Mouse (Mus musculus): ENCODE data around the gene 1700092M07Rik. TPM values are rescaled to one million over a fixed set of nuclear protein-coding genes. Genes with fewer than 3 reads are reported as not detected.

The 1700092M07Rik gene
- total and polyA plus RNA-seq, 3 experiments = 0.81 to 5.3 (median 4.5) TPM

DNA sequence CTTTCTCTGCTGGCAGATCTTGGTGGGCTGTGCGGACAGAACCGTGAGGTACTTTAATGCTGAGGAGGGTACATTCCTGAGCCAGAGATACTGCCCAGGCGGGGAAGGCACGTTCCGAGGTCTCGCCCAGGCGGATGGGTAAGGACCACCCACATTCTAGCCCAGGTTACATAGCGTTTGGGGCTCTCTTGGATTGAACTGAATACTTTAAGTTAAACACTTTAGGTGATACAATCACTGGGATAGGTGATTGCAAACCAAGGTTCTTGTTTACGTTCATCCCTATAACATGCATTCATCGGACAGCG, 4.4 kb upstream of the 1700092M07Rik start:
- peaks cover 5% of the 10 kb centered on the region; the same call in 1 of the 2 replicates for H3K9me3 ChIP-seq (replicated peaks)
- no peak for ATAC-seq (ENCODE audit: extremely low read depth, insufficient number of reproducible peaks, low FRiP score, poor library complexity, severe bottlenecking)
- no peak for DNase-seq (ENCODE audit: low spot score)
- TF ChIP-seq CTCF (IDR thresholded peaks at IDR 0.05; ENCODE audit: low read depth, low read length) (no peak), TAL1 (conservative IDR thresholded peaks at IDR 0.05; ENCODE audit: low read depth, low read length) (no peak), GATA2 (IDR thresholded peaks at IDR 0.05; ENCODE audit: borderline replicate concordance, low read depth, low read length) (no peak), GATA1 (IDR thresholded peaks at IDR 0.05; ENCODE audit: borderline replicate concordance, low read length) (no peak), POLR2AphosphoS5 (IDR thresholded peaks at IDR 0.05; ENCODE audit: insufficient replicate concordance, low read depth, low read length) (no peak)
- H3K36me3 ChIP-seq (replicated peaks) = peaks cover 43% of the 10 kb centered on the region
- H3K4me3 ChIP-seq (ENCODE audit: low read depth, low read length) = peak overlapping the region; percentile 99
- peaks cover 44% of the 10 kb centered on the region for H3K4me1 ChIP-seq (ENCODE audit: insufficient read depth, low read depth, low read length)
- H3K27me3 ChIP-seq (ENCODE audit: insufficient read depth, low read length) = peaks cover 3% of the 10 kb centered on the region; the same call in 1 of the 2 replicates

DNA sequence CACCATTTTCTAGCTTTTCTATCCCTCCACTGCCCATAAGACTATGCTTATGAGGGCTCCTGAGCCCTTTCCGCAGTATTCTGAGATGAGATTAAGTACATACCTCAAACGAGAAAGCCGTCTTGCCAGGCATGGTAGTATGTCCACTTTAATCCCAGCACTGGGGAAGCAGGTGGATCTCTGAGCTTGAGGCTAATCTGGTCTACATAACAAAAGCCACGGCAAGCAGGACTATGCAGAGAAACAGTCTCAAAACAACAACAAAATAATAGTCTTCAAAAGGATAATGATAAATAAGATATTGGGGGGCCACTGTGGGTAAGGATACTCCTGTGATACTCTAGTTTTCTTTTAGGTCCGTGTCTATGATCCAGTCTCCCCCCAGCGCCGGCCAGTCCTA, 1.6 kb upstream of the 1700092M07Rik start:
- peaks cover 59% of the 10 kb centered on the region for H3K4me1 ChIP-seq (ENCODE audit: insufficient read depth, low read depth, low read length)
- H3K4me3 ChIP-seq (ENCODE audit: low read depth, low read length) = no peak overlapping the region
- H3K9me3 ChIP-seq (replicated peaks) = no peaks in the 10 kb centered on the region
- ATAC-seq (ENCODE audit: extremely low read depth, insufficient number of reproducible peaks, low FRiP score, poor library complexity, severe bottlenecking) (no peak), DNase-seq (ENCODE audit: low spot score) (no peak)
- TF ChIP-seq POLR2AphosphoS5 (IDR thresholded peaks at IDR 0.05; ENCODE audit: insufficient replicate concordance, low read depth, low read length) (no peak), GATA2 (IDR thresholded peaks at IDR 0.05; ENCODE audit: borderline replicate concordance, low read depth, low read length) (no peak), CTCF (IDR thresholded peaks at IDR 0.05; ENCODE audit: low read depth, low read length) (no peak), TAL1 (conservative IDR thresholded peaks at IDR 0.05; ENCODE audit: low read depth, low read length) (no peak), GATA1 (IDR thresholded peaks at IDR 0.05; ENCODE audit: borderline replicate concordance, low read length) (no peak)
- peaks cover 60% of the 10 kb centered on the region for H3K36me3 ChIP-seq (replicated peaks)
- H3K27me3 ChIP-seq (ENCODE audit: insufficient read depth, low read length) = no peaks in the 10 kb centered on the region

DNA sequence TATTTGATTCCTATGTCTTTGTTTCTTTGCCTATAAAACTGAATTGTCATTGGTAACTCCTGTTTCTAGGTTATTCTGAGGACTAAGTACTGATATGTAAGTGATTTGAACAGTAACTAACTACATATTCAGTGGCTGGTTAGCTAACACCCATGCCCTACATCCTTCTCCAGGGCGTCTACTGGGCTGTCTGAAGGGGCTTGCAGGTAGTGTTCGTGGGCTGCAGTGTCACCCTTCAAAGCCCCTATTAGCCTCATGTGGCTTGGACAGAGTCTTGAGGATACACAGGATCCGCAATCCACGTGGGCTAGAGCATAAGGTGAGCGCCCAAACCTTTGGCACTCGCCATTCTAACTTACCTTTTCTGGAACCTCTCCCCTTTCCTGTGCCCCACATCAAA, 872 bp upstream of the 1700092M07Rik start:
- ATAC-seq (ENCODE audit: extremely low read depth, insufficient number of reproducible peaks, low FRiP score, poor library complexity, severe bottlenecking) = no peak
- peaks cover 59% of the 10 kb centered on the region for H3K4me1 ChIP-seq (ENCODE audit: insufficient read depth, low read depth, low read length)

DNA sequence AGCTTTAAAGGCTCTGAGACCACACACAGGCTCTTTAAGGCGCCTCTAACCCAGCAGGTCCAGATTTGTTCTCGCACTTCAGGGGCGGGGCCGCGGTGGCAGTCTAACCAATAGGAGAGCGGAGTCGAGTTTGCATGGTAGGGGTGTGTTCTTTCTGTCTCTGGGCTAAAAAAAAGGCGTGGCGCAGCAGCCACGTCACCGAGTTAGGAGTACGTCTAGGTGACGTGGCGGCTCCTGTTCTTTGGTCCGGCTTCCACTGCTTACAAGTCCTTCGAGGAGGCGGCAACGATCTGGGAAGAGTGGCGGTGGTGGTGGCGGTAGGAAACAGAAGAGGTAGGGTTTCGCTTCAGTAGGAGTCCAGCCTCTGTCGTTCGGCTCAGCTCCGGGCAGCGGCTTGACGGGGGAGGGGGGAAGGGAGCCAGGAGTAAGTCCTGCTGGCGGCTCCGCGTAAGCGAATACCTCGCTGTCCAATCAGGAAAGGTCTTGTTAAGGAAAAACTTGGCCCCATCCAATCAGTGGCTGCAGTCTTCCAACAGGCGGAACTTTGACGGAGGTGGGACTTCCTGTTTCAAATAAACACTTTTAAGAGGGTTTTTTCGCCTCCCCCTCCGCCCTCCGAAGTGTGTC, 838 bp downstream of the 1700092M07Rik start, which contains the start of gene Stx5a:
Gene Stx5a, plus strand, starts transcription at position 171 of the 627 bp plus-strand sequence.
- ATAC-seq (ENCODE audit: extremely low read depth, insufficient number of reproducible peaks, low FRiP score, poor library complexity, severe bottlenecking) (peak; percentile 95), DNase-seq (ENCODE audit: low spot score) (peak; percentile 84)
- no peak for TF ChIP-seq CTCF (IDR thresholded peaks at IDR 0.05; ENCODE audit: low read depth, low read length)
- TF ChIP-seq GATA2 (IDR thresholded peaks at IDR 0.05; ENCODE audit: borderline replicate concordance, low read depth, low read length) = no peak
- no peak for TF ChIP-seq TAL1 (conservative IDR thresholded peaks at IDR 0.05; ENCODE audit: low read depth, low read length)
- no peak; the same call in 1 of the 2 replicates for TF ChIP-seq POLR2AphosphoS5 (IDR thresholded peaks at IDR 0.05; ENCODE audit: insufficient replicate concordance, low read depth, low read length)
- TF ChIP-seq GATA1 (IDR thresholded peaks at IDR 0.05; ENCODE audit: borderline replicate concordance, low read length) = no peak
- peak within 1 kb of the TSS; percentile 75 for H3K4me3 ChIP-seq (ENCODE audit: low read depth, low read length)
- H3K4me1 ChIP-seq (ENCODE audit: insufficient read depth, low read depth, low read length) = peaks cover 60% of the 10 kb centered on the region
- H3K9me3 ChIP-seq (replicated peaks) = no peaks in the 10 kb centered on the region
- no peaks in the 10 kb centered on the region for H3K27me3 ChIP-seq (ENCODE audit: insufficient read depth, low read length)
- peaks cover 84% of the 10 kb centered on the region for H3K36me3 ChIP-seq (replicated peaks)

More for the DNA sequence above, 872 bp upstream of the 1700092M07Rik start:
- H3K36me3 ChIP-seq (replicated peaks) = peaks cover 68% of the 10 kb centered on the region
- H3K27me3 ChIP-seq (ENCODE audit: insufficient read depth, low read length) = no peaks in the 10 kb centered on the region
- no peaks in the 10 kb centered on the region for H3K9me3 ChIP-seq (replicated peaks)
- no peak overlapping the region for H3K4me3 ChIP-seq (ENCODE audit: low read depth, low read length)
- DNase-seq (ENCODE audit: low spot score) = no peak
- TF ChIP-seq POLR2AphosphoS5 (IDR thresholded peaks at IDR 0.05; ENCODE audit: insufficient replicate concordance, low read depth, low read length) = no peak

DNA sequence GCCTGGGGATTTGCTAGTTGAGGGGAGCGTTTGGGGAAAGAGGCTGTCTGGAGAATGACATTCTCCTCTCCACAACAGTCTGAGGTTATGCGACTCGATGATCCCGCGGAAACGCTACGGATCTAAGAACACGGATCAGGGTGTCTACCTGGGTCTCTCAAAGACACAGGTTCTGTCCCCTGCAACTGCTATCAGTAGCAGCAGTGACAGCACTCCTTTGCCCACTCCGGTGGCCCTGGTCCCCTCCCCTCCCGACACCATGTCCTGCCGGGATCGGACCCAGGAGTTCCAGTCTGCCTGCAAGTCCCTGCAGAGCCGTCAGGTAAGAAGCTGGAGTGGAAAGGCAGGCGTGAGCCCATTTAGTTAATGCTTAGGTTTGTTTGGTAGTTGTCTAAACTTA, 1.7 kb downstream of the 1700092M07Rik start:
- H3K27me3 ChIP-seq (ENCODE audit: insufficient read depth, low read length) = no peaks in the 10 kb centered on the region
- TF ChIP-seq GATA2 (IDR thresholded peaks at IDR 0.05; ENCODE audit: borderline replicate concordance, low read depth, low read length) (no peak), POLR2AphosphoS5 (IDR thresholded peaks at IDR 0.05; ENCODE audit: insufficient replicate concordance, low read depth, low read length) (no peak), CTCF (IDR thresholded peaks at IDR 0.05; ENCODE audit: low read depth, low read length) (no peak), GATA1 (IDR thresholded peaks at IDR 0.05; ENCODE audit: borderline replicate concordance, low read length) (no peak), TAL1 (conservative IDR thresholded peaks at IDR 0.05; ENCODE audit: low read depth, low read length) (no peak)
- peak overlapping the region; percentile 75 for H3K4me3 ChIP-seq (ENCODE audit: low read depth, low read length)
- H3K36me3 ChIP-seq (replicated peaks) = peaks cover 88% of the 10 kb centered on the region
- DNase-seq (ENCODE audit: low spot score) (no peak), ATAC-seq (ENCODE audit: extremely low read depth, insufficient number of reproducible peaks, low FRiP score, poor library complexity, severe bottlenecking) (no peak)
- H3K9me3 ChIP-seq (replicated peaks) = no peaks in the 10 kb centered on the region
- H3K4me1 ChIP-seq (ENCODE audit: insufficient read depth, low read depth, low read length) = peaks cover 54% of the 10 kb centered on the region

DNA sequence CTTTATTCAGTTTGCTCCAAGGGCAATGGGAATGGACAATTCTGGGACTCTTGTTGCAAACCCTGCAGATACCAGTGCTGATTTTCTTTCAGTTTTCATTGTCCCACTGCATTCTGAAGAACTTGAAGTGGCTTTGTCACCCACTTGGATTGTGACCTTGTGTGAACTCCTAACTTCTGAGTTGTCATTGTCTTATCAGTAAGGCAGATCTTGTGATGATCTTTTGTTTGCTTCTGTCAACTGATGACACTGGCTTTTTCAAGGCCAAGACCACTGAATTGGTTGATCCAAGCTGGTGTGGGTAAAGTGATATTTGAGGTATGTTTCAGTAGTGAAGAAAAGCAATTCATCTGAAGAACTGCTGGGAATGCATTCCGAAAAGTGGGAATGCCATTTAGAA, 4.9 kb downstream of the 1700092M07Rik start:
- Histone ChIP-seq H3K4me3 (ENCODE audit: low read depth, low read length) (no peak overlapping the region), H3K36me3 (replicated peaks) (peaks cover 88% of the 10 kb centered on the region), H3K27me3 (ENCODE audit: insufficient read depth, low read length) (no peaks in the 10 kb centered on the region), H3K9me3 (replicated peaks) (no peaks in the 10 kb centered on the region), H3K4me1 (ENCODE audit: insufficient read depth, low read depth, low read length) (peaks cover 30% of the 10 kb centered on the region)
- ATAC-seq (ENCODE audit: extremely low read depth, insufficient number of reproducible peaks, low FRiP score, poor library complexity, severe bottlenecking) (no peak), DNase-seq (ENCODE audit: low spot score) (no peak)
- no peak for TF ChIP-seq CTCF (IDR thresholded peaks at IDR 0.05; ENCODE audit: low read depth, low read length)
- TF ChIP-seq TAL1 (conservative IDR thresholded peaks at IDR 0.05; ENCODE audit: low read depth, low read length) = no peak
- TF ChIP-seq GATA2 (IDR thresholded peaks at IDR 0.05; ENCODE audit: borderline replicate concordance, low read depth, low read length) = no peak
- TF ChIP-seq POLR2AphosphoS5 (IDR thresholded peaks at IDR 0.05; ENCODE audit: insufficient replicate concordance, low read depth, low read length) = no peak
- no peak for TF ChIP-seq GATA1 (IDR thresholded peaks at IDR 0.05; ENCODE audit: borderline replicate concordance, low read length)

Data from G1E (cell line).